In the genomic region with DNA sequence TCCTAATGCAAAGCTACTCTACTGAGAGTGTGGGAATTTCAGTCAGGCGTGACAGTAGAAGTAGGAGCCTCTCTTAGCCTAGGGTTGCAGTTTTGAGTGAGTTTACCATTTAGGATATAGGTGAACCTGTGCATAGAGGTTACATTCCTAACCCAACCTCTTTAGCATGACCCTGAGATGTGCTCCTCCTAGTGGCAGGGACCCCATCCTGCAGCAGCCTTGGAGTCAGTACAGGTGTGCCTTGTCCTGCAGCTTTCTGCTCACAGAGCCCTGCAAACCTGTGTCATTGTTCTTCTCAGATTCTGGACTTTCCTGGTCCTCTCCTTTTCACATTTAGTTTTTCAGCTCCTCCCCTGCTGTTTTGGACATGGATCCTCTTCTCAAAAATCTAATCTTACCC, we compare ENCODE assay signal across 12 mouse cellular contexts.
A peak's percentile ranks its signal among the peaks of the same experiment; 100 is the strongest.
DNase-seq lines count a peak whose midpoint lies in the region; ATAC-seq and TF ChIP-seq lines count a peak whose summit lies in the region.
"Had no signal": no experiment of that assay in that cellular context is flagged by ENCODE, and none has a peak within 500 bp of the region (broad histone marks: within the 10 kb centered on the region; RNA-seq: fewer than 3 reads in every experiment).

No protein-coding gene starts in this region.

- dilution Hi-C loops in CH12.LX (cut with MboI; ENCODE audit: extremely low pct_ligation_motif_present, extremely low pct_unique_long_range_greater_than_20kb, low sequenced_read_pairs) = no loop called here

- H3K27me3 ChIP-seq in liver, embryonic 14.5 days (ENCODE audit: control insufficient read depth, insufficient read depth, low read length) = no peaks in the 10 kb centered on the region
- no peaks in the 10 kb centered on the region for H3K27me3 ChIP-seq in liver, embryonic 12.5 days (replicated peaks)
- peaks cover 64% of the 10 kb centered on the region for H3K27me3 ChIP-seq in CH12.LX (replicated peaks)
- no peaks in the 10 kb centered on the region for H3K27me3 ChIP-seq in Patski
- H3K27me3 ChIP-seq in stomach, postnatal 0 days (ENCODE audit: control insufficient read depth, insufficient read depth, low read length) = no peaks in the 10 kb centered on the region
- H3K27me3 ChIP-seq: forebrain, embryonic 15.5 days; limb, embryonic 15.5 days had no signal

- H3K36me3 ChIP-seq in liver, embryonic 14.5 days (replicated peaks; ENCODE audit: control insufficient read depth, insufficient read depth, low read depth) = no peaks in the 10 kb centered on the region
- H3K36me3 ChIP-seq in liver, embryonic 12.5 days = no peaks in the 10 kb centered on the region
- H3K36me3 ChIP-seq in CH12.LX (replicated peaks in 1 of 2; ENCODE audit: control insufficient read depth in 1 of 2, insufficient read depth in 1 of 2, low read length in 1 of 2) = no peaks in the 10 kb centered on the region
- H3K36me3 ChIP-seq in stomach, postnatal 0 days (ENCODE audit: control insufficient read depth, insufficient read depth, low read length) = no peaks in the 10 kb centered on the region
- H3K36me3 ChIP-seq: forebrain, embryonic 15.5 days; limb, embryonic 15.5 days had no signal

- TF ChIP-seq RAD21 in CH12.LX (IDR thresholded peaks at IDR 0.05; ENCODE audit: low read depth, low read length) = peak; percentile 25

- no peak overlapping the region for H3K4me3 ChIP-seq in liver, embryonic 14.5 days (ENCODE audit: insufficient read depth in 1 of 2, low read depth in 2 of 2, low read length in 2 of 2)
- no peak overlapping the region for H3K4me3 ChIP-seq in liver, embryonic 12.5 days
- H3K4me3 ChIP-seq in CH12.LX (replicated peaks in 1 of 3; ENCODE audit: low read depth in 2 of 3, low read length in 2 of 3, poor library complexity in 1 of 3) = no peak overlapping the region
- H3K4me3 ChIP-seq in stomach, postnatal 0 days (ENCODE audit: low read depth, low read length) = no peak overlapping the region
- H3K4me3 ChIP-seq: forebrain, embryonic 15.5 days; limb, embryonic 15.5 days had no signal

- in situ Hi-C loops in CH12.LX (cut with MboI; ENCODE audit: low pct_ligation_motif_present, low pct_unique_long_range_greater_than_20kb, low sequenced_read_pairs) = no loop called here
- in situ Hi-C loops in Patski (cut with MboI; ENCODE audit: low pct_unique_long_range_greater_than_20kb) = no loop called here

- H3K27ac ChIP-seq in liver, embryonic 14.5 days = no peak overlapping the region
- H3K27ac ChIP-seq in liver, embryonic 12.5 days = no peak overlapping the region
- H3K27ac ChIP-seq in CH12.LX (ENCODE audit: insufficient read depth, low read depth) = no peak overlapping the region
- H3K27ac ChIP-seq in stomach, postnatal 0 days (replicated peaks) = no peak overlapping the region
- H3K27ac ChIP-seq: forebrain, embryonic 15.5 days; limb, embryonic 15.5 days had no signal

- DNase-seq in liver, embryonic 14.5 days (ENCODE audit: low read depth in 3 of 3, low spot score in 3 of 3) = no peak
- DNase-seq in CH12.LX (ENCODE audit: extremely low read depth) (peak; percentile 19), Patski (ENCODE audit: low read depth, low spot score) (no peak)
- DNase-seq in stomach, postnatal 0 days (ENCODE audit: low spot score) = no peak
- no peak for DNase-seq in adrenal gland, postnatal 10 days
- no peak for DNase-seq in cerebellum, adult 9-10 months
- DNase-seq: adrenal gland, postnatal 25 days; cerebellum, adult 18-20 months; kidney, adult 9 months had no signal

- H3K4me2 ChIP-seq in liver, embryonic 14.5 days (ENCODE audit: low read depth) = no peak overlapping the region
- H3K4me2 ChIP-seq in liver, embryonic 12.5 days = no peak overlapping the region
- H3K4me2 ChIP-seq in CH12.LX (ENCODE audit: insufficient read depth, low read depth, poor library complexity, severe bottlenecking) = no peak overlapping the region
- no peak overlapping the region for H3K4me2 ChIP-seq in stomach, postnatal 0 days (replicated peaks; ENCODE audit: low read depth)
- H3K4me2 ChIP-seq: forebrain, embryonic 15.5 days; limb, embryonic 15.5 days had no signal

- TF ChIP-seq POLR2A in CH12.LX (IDR thresholded peaks at IDR 0.05; ENCODE audit: low read depth, low read length) = no peak

- H3K9me3 ChIP-seq in liver, embryonic 14.5 days (ENCODE audit: control insufficient read depth, low read length) = no peaks in the 10 kb centered on the region
- no peaks in the 10 kb centered on the region for H3K9me3 ChIP-seq in liver, embryonic 12.5 days (replicated peaks)
- no peaks in the 10 kb centered on the region for H3K9me3 ChIP-seq in CH12.LX (replicated peaks; ENCODE audit: low read length)
- H3K9me3 ChIP-seq in stomach, postnatal 0 days (ENCODE audit: control insufficient read depth, low read length) = no peaks in the 10 kb centered on the region
- H3K9me3 ChIP-seq: forebrain, embryonic 15.5 days; limb, embryonic 15.5 days had no signal

- CTCF ChIA-PET in Patski (lab: Charles Lee) = no interaction called here

- WGBS in liver, embryonic 14.5 days (ENCODE audit: insufficient replicate concordance) = 38% methylated on average over 1 of the region's 1 CpGs
- WGBS in liver, embryonic 12.5 days (ENCODE audit: insufficient replicate concordance) = 39% methylated on average over 1 of the region's 1 CpGs
- 80% methylated on average over 1 of the region's 1 CpGs for WGBS in stomach, postnatal 0 days

- no peak for TF ChIP-seq EP300 in liver, embryonic 14.5 days (IDR thresholded peaks at IDR 0.05; ENCODE audit: low read depth)
- no peak for TF ChIP-seq EP300 in CH12.LX (IDR thresholded peaks at IDR 0.05; ENCODE audit: low read length)
- no peak for TF ChIP-seq EP300 in stomach, postnatal 0 days (optimal IDR thresholded peaks at IDR 0.05)

- no peak for ATAC-seq in liver, embryonic 14.5 days (ENCODE audit: insufficient read depth)
- ATAC-seq in liver, embryonic 12.5 days = no peak
- no peak for ATAC-seq in Patski
- 0 out of 2 replicates have a peak, but pooled peaks have one; percentile 42 for ATAC-seq in stomach, postnatal 0 days (ENCODE audit: low FRiP score, low TSS enrichment)
- ATAC-seq: forebrain, embryonic 15.5 days had no signal

- peak; percentile 44; the same call in 1 of the 2 replicates for TF ChIP-seq CTCF in liver, embryonic 14.5 days (IDR thresholded peaks at IDR 0.05; ENCODE audit: low read depth)
- TF ChIP-seq CTCF in CH12.LX (conservative IDR thresholded peaks at IDR 0.05 in 1 of 2, IDR thresholded peaks at IDR 0.05 in 1 of 2; ENCODE audit: low read depth in 2 of 2, low read length in 2 of 2) (peak; percentile 68 to 74), Patski (IDR thresholded peaks at IDR 0.05) (peak; percentile 13)
- TF ChIP-seq CTCF in stomach, postnatal 0 days (IDR thresholded peaks at IDR 0.05; ENCODE audit: low read depth) = peak; percentile 58

- H3K79me2 ChIP-seq in CH12.LX (replicated peaks; ENCODE audit: control insufficient read depth, extremely low read depth, insufficient read depth, poor library complexity, severe bottlenecking) = no peaks in the 10 kb centered on the region

- no peak overlapping the region for H3K9ac ChIP-seq in liver, embryonic 14.5 days (replicated peaks)
- H3K9ac ChIP-seq in liver, embryonic 12.5 days = no peak overlapping the region
- H3K9ac ChIP-seq in CH12.LX (ENCODE audit: insufficient read depth, low read depth) = no peak overlapping the region
- no peak overlapping the region for H3K9ac ChIP-seq in stomach, postnatal 0 days (ENCODE audit: low read length)
- H3K9ac ChIP-seq: forebrain, embryonic 15.5 days; limb, embryonic 15.5 days had no signal

- no peaks in the 10 kb centered on the region for H3K4me1 ChIP-seq in liver, embryonic 14.5 days (replicated peaks; ENCODE audit: control insufficient read depth in 2 of 2, insufficient read depth in 2 of 2, low read length in 1 of 2)
- H3K4me1 ChIP-seq in liver, embryonic 12.5 days = no peaks in the 10 kb centered on the region
- no peaks in the 10 kb centered on the region for H3K4me1 ChIP-seq in CH12.LX (ENCODE audit: control insufficient read depth in 1 of 2, insufficient read depth in 2 of 2)
- H3K4me1 ChIP-seq in stomach, postnatal 0 days (replicated peaks; ENCODE audit: control insufficient read depth, insufficient read depth) = no peaks in the 10 kb centered on the region
- H3K4me1 ChIP-seq: limb, embryonic 15.5 days had no signal

- POLR2A ChIA-PET in Patski (lab: Charles Lee) = no interaction called here

TF ChIP-seq in CH12.LX, 34 proteins besides CTCF, POLR2A, EP300 and RAD21:
- no peak for TF ChIP-seq MEF2A (IDR thresholded peaks at IDR 0.05; ENCODE audit: borderline replicate concordance, low read depth, low read length)
- TF ChIP-seq SMC3 (IDR thresholded peaks at IDR 0.05; ENCODE audit: low read depth, low read length) = peak; percentile 46

Comparison
In these comparisons a context has a peak if more than half of its experiments do, and no peak if none do; other contexts are left out.
1. CTCF ChIP-seq: peak in every context shown above with its lines; median percentile 71 in CH12.LX; 58 in stomach, postnatal 0 days; 44 in liver, embryonic 14.5 days; 13 in Patski.